Mouse (Mus musculus) splenic B cell, adult 2 months (primary cell): ENCODE data around the gene Katnbl1.
"Not testable (repeated sequence)": the region's sequence is repeated elsewhere in the genome, so short reads cannot be mapped to it uniquely, and the experiment has no call there.

ENCODE experiments used
- DNase-seq: peaks from one replicate; pipeline ENCODE4 v3.0.0-alpha.2; 2011; ENCODE audit warnings: low read depth, low spot score
- H3K27me3 ChIP-seq: 2 replicates; pipeline ENCODE4 v1.6.1; 2012; ENCODE audit warnings: mild to moderate bottlenecking, low read length, moderate library complexity, mixed read lengths; ENCODE audit not compliant: control insufficient read depth, poor library complexity, insufficient read depth, severe bottlenecking
- H3K36me3 ChIP-seq: 2 replicates; pipeline ENCODE4 v1.6.1; 2012; ENCODE audit warnings: mild to moderate bottlenecking, low read length, moderate library complexity, mixed read lengths; ENCODE audit not compliant: control insufficient read depth, poor library complexity, insufficient read depth, severe bottlenecking

Gene Katnbl1

GRCm38 (mm10) chr2:112373141-112373540, 5.9 kb upstream of the Katnbl1 start:
- DNase-seq, result no peak
- H3K27me3 ChIP-seq, result no peaks in the 10 kb centered on the region; the same call in 1 of the 2 replicates
- H3K36me3 ChIP-seq, result no peaks in the 10 kb centered on the region

- Histone ChIP-seq H3K27me3 (no peaks in the 10 kb centered on the region; the same call in 1 of the 2 replicates), H3K36me3 (no peaks in the 10 kb centered on the region)
- no peak for DNase-seq
Measured at GRCm38 (mm10) chr2:112374610-112375009, 4.4 kb upstream of the Katnbl1 start.

- no peaks in the 10 kb centered on the region for H3K36me3 ChIP-seq
- H3K27me3 ChIP-seq, result no peaks in the 10 kb centered on the region; the same call in 1 of the 2 replicates
- no peak for DNase-seq
Measured at GRCm38 (mm10) chr2:112380131-112380530, 1.1 kb downstream of the Katnbl1 start.

GRCm38 (mm10) chr2:112381219-112381618, 2.2 kb downstream of the Katnbl1 start:
- Histone ChIP-seq H3K36me3 (no peaks in the 10 kb centered on the region), H3K27me3 (no peaks in the 10 kb centered on the region)
- DNase-seq, result no peak

- no peaks in the 10 kb centered on the region for H3K27me3 ChIP-seq
- DNase-seq, result no peak
- H3K36me3 ChIP-seq, result no peaks in the 10 kb centered on the region; the same call in 1 of the 2 replicates
Measured at GRCm38 (mm10) chr2:112390843-112391242, 11.8 kb downstream of the Katnbl1 start.

- no peaks in the 10 kb centered on the region; the same call in 1 of the 2 replicates for H3K36me3 ChIP-seq
- no peak for DNase-seq
- H3K27me3 ChIP-seq, result no peaks in the 10 kb centered on the region
Measured at GRCm38 (mm10) chr2:112391346-112392000, 12.5 kb downstream of the Katnbl1 start.

- DNase-seq, result no peak
- H3K27me3 ChIP-seq, result no peaks in the 10 kb centered on the region
- no peaks in the 10 kb centered on the region; the same call in 1 of the 2 replicates for H3K36me3 ChIP-seq
Measured at GRCm38 (mm10) chr2:112392689-112393088, 13.7 kb downstream of the Katnbl1 start.

- no peaks in the 10 kb centered on the region for H3K27me3 ChIP-seq
- no peaks in the 10 kb centered on the region; the same call in 1 of the 2 replicates for H3K36me3 ChIP-seq
- DNase-seq, result no peak
Measured at GRCm38 (mm10) chr2:112393958-112394357, 14.9 kb downstream of the Katnbl1 start.

GRCm38 (mm10) chr2:112396649-112397048, 17.6 kb downstream of the Katnbl1 start:
- no peak for DNase-seq
- Histone ChIP-seq H3K27me3 (no peaks in the 10 kb centered on the region), H3K36me3 (no peaks in the 10 kb centered on the region)

- peaks cover 13% of the 10 kb centered on the region for H3K36me3 ChIP-seq
Measured at GRCm38 (mm10) chr2:112407030-112407429, 28.0 kb downstream of the Katnbl1 start.

GRCm38 (mm10) chr2:112425308-112425707, 46.3 kb downstream of the Katnbl1 start:
- H3K27me3 ChIP-seq, result no peaks in the 10 kb centered on the region
- no peaks in the 10 kb centered on the region for H3K36me3 ChIP-seq
- no peak for DNase-seq

More at GRCm38 (mm10) chr2:112407030-112407429, 28.0 kb downstream of the Katnbl1 start:
- DNase-seq, result no peak
- no peaks in the 10 kb centered on the region; the same call in 1 of the 2 replicates for H3K27me3 ChIP-seq

GRCm38 (mm10) chr2:112428534-112428933, 49.5 kb downstream of the Katnbl1 start:
- DNase-seq, H3K27me3 ChIP-seq, H3K36me3 ChIP-seq: not testable (repeated sequence)

- Histone ChIP-seq H3K27me3 (no peaks in the 10 kb centered on the region), H3K36me3 (no peaks in the 10 kb centered on the region)
- DNase-seq, result no peak
Measured at GRCm38 (mm10) chr2:112429665-112430064, 50.7 kb downstream of the Katnbl1 start.

- DNase-seq, result no peak
- H3K27me3 ChIP-seq, result no peaks in the 10 kb centered on the region
- H3K36me3 ChIP-seq, result no peaks in the 10 kb centered on the region
Measured at GRCm38 (mm10) chr2:112430403-112430802, 51.4 kb downstream of the Katnbl1 start.

GRCm38 (mm10) chr2:112432523-112432922, 53.5 kb downstream of the Katnbl1 start:
- Histone ChIP-seq H3K36me3 (no peaks in the 10 kb centered on the region), H3K27me3 (no peaks in the 10 kb centered on the region)
- DNase-seq, result no peak

GRCm38 (mm10) chr2:112433359-112433758, 54.3 kb downstream of the Katnbl1 start:
- no peak for DNase-seq
- no peaks in the 10 kb centered on the region for H3K27me3 ChIP-seq
- no peaks in the 10 kb centered on the region for H3K36me3 ChIP-seq
